Mouse (Mus musculus): ENCODE results near the gene Gm14410. TPM values are rescaled to one million over a fixed set of nuclear protein-coding genes. Genes with fewer than 3 reads are reported as not detected.
"Not testable (repeated sequence)": the region's sequence is repeated elsewhere in the genome, so short reads cannot be mapped to it uniquely, and the experiment has no call there.

Gene Gm14410
- total RNA-seq (2014; rRNA removed) (9.4 and 10.6 TPM in 2 replicates), polyA plus RNA-seq (2012; rRNA removed) (1.4 and 1.6 TPM in 2 replicates)

- H3K27me3 ChIP-seq (ENCODE audit: control insufficient read depth, insufficient read depth, low read length); DNase-seq (ENCODE audit: extremely low read depth, low read depth, low spot score); H3K79me2 ChIP-seq (ENCODE audit: control insufficient read depth, insufficient read depth, low read length); H3K27ac ChIP-seq (replicated peaks; ENCODE audit: insufficient read depth, low read depth, low read length); H3K4me1 ChIP-seq (ENCODE audit: control insufficient read depth, insufficient read depth, low read length); H3K36me3 ChIP-seq (ENCODE audit: control insufficient read depth, insufficient read depth, low read length): not testable (repeated sequence)
- Histone ChIP-seq H3K9ac (ENCODE audit: low read depth, low read length) (peak within 1 kb of the TSS; percentile 30), H3K4me3 (ENCODE audit: insufficient read depth, low read depth, low read length) (peak within 1 kb of the TSS; percentile 51)
- WGBS, result under 1% methylated on average over 6 of the region's 6 CpGs
These were observed at the start of gene Gm14410 for GRCm38 (mm10) chr2:177206341-177206740. Gene Gm14410, minus strand, starts transcription at chr2:177206421.

- H3K27ac ChIP-seq (replicated peaks; ENCODE audit: insufficient read depth, low read depth, low read length); H3K79me2 ChIP-seq (ENCODE audit: control insufficient read depth, insufficient read depth, low read length); H3K4me3 ChIP-seq (ENCODE audit: insufficient read depth, low read depth, low read length); H3K36me3 ChIP-seq (ENCODE audit: control insufficient read depth, insufficient read depth, low read length); H3K4me1 ChIP-seq (ENCODE audit: control insufficient read depth, insufficient read depth, low read length); H3K27me3 ChIP-seq (ENCODE audit: control insufficient read depth, insufficient read depth, low read length); DNase-seq (ENCODE audit: extremely low read depth, low read depth, low spot score); H3K9ac ChIP-seq (ENCODE audit: low read depth, low read length): not testable (repeated sequence)
- WGBS, result 60% methylated on average over 2 of the region's 2 CpGs
These were observed 41.2 kb upstream of the Gm14410 start for GRCm38 (mm10) chr2:177247449-177247848.

GRCm38 (mm10) chr2:177230461-177230860, 24.2 kb upstream of the Gm14410 start:
- not testable (repeated sequence) for H3K4me1 ChIP-seq (ENCODE audit: control insufficient read depth, insufficient read depth, low read length); H3K4me3 ChIP-seq (ENCODE audit: insufficient read depth, low read depth, low read length); H3K9ac ChIP-seq (ENCODE audit: low read depth, low read length); H3K36me3 ChIP-seq (ENCODE audit: control insufficient read depth, insufficient read depth, low read length); DNase-seq (ENCODE audit: extremely low read depth, low read depth, low spot score); H3K79me2 ChIP-seq (ENCODE audit: control insufficient read depth, insufficient read depth, low read length); H3K27ac ChIP-seq (replicated peaks; ENCODE audit: insufficient read depth, low read depth, low read length); H3K27me3 ChIP-seq (ENCODE audit: control insufficient read depth, insufficient read depth, low read length)
- WGBS, result 57% methylated on average over 2 of the region's 2 CpGs

- not testable (repeated sequence) for DNase-seq (ENCODE audit: extremely low read depth, low read depth, low spot score); H3K36me3 ChIP-seq (ENCODE audit: control insufficient read depth, insufficient read depth, low read length); H3K27ac ChIP-seq (replicated peaks; ENCODE audit: insufficient read depth, low read depth, low read length); H3K27me3 ChIP-seq (ENCODE audit: control insufficient read depth, insufficient read depth, low read length); H3K4me1 ChIP-seq (ENCODE audit: control insufficient read depth, insufficient read depth, low read length); H3K4me3 ChIP-seq (ENCODE audit: insufficient read depth, low read depth, low read length); H3K79me2 ChIP-seq (ENCODE audit: control insufficient read depth, insufficient read depth, low read length); H3K9ac ChIP-seq (ENCODE audit: low read depth, low read length)
- WGBS, result 83% methylated on average over 5 of the region's 5 CpGs
These were observed 33.5 kb downstream of the Gm14410 start for GRCm38 (mm10) chr2:177172749-177173148.

Other genes with a start within 250 kb of the Gm14410 start
- 2.3 and 7.1 TPM in 2 replicates for gene Gm14419, start 205.5 kb downstream of the Gm14410 start, total RNA-seq (2014; rRNA removed)
- 1.0 TPM in 1 of 2 replicates, not detected in the other for gene Gm14419, start 205.5 kb downstream of the Gm14410 start, polyA plus RNA-seq (2012; rRNA removed)
- gene Gm14401, start 132.1 kb downstream of the Gm14410 start, total RNA-seq (2014; rRNA removed), result 0.18 TPM in 1 of 2 replicates, not detected in the other
- not detected in 2 replicates for gene Gm14401, start 132.1 kb downstream of the Gm14410 start, polyA plus RNA-seq (2012; rRNA removed)
- not detected in 2 replicates for gene Gm14409, start 60.6 kb upstream of the Gm14410 start, total RNA-seq (2014; rRNA removed)
- gene Gm14409, start 60.6 kb upstream of the Gm14410 start, polyA plus RNA-seq (2012; rRNA removed), result not detected in 2 replicates
- gene Gm14412, start 117.9 kb upstream of the Gm14410 start, total RNA-seq (2014; rRNA removed), result 0.20 and 0.46 TPM in 2 replicates
- gene Gm14412, start 117.9 kb upstream of the Gm14410 start, polyA plus RNA-seq (2012; rRNA removed), result not detected in 2 replicates
- gene Gm14418, start 191.9 kb upstream of the Gm14410 start, total RNA-seq (2014; rRNA removed), result 2.7 and 4.1 TPM in 2 replicates
- 0.65 and 0.75 TPM in 2 replicates for gene Gm14418, start 191.9 kb upstream of the Gm14410 start, polyA plus RNA-seq (2012; rRNA removed)